Mouse (Mus musculus): ENCODE results near the gene S1pr3.

DNA sequence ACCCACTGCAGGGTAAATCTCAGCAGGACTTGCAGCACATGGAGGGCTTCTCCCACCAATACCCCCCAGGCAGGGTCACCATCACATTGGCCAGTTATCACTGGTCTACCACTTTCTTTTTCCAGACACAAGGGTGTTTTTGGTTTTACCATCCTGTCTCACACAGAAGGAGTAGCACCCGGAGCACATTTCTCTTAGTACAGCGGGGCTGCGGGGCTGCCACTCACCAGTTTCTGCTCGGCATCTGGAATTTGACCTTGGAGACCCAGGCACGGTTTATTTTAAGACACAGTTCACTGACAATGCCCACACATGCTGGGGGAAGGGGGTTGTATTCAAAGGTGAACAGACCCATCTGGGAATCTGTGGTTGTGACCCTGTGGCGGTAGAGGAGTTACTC is 28.8 kb upstream of the S1pr3 start:
- no peak for TF ChIP-seq CTCF (IDR thresholded peaks at IDR 0.05; ENCODE audit: low read depth)
- no peak for TF ChIP-seq EP300 (optimal IDR thresholded peaks at IDR 0.05)

Measured in stomach, postnatal 0 days (tissue).